Mouse (Mus musculus) neural tube, embryonic 15.5 days (tissue): ENCODE results near the gene Hist1h4f. TPM values are rescaled to one million over a fixed set of nuclear protein-coding genes. Genes with fewer than 3 reads are reported as not detected.

Source experiments
- microRNA-seq: library from miRNA; unstranded; fragments of <30 nt; microRNA quantifications from one replicate; pipeline ENCODE4, GENCODE M21; 2017
- polyA plus RNA-seq: library from polyadenylated mRNA; unstranded; fragments of >200 nt; fragmentation: Nextera tagmentation; extraction: Ambion mirVana; gene quantifications from 2 replicates; pipeline ENCODE4 v1.2.1, GENCODE M21; 2015

Gene Hist1h4f
- polyA plus RNA-seq, 1 experiment from 2014 or later = not detected

Small RNA genes within 50 kb of the gene (microRNA-seq; reads per million reads assigned to microRNA genes)
- not detected for gene Gm44297
- gene Gm44359 = not detected
- gene Gm44394 = not detected
- gene n-TStga1 = not detected

Other genes starting within 250 kb of the Hist1h4f start
- gene Zfp322a, start 182.4 kb downstream of the Hist1h4f start, polyA plus RNA-seq = 46.2 and 49.0 TPM in 2 replicates
- 9.3 and 10.3 TPM in 2 replicates for gene Abt1, start 127.8 kb downstream of the Hist1h4f start, polyA plus RNA-seq
- 0.15 TPM in 1 of 2 replicates, not detected in the other for gene Btn1a1, start 85.7 kb downstream of the Hist1h4f start, polyA plus RNA-seq
- gene Btn2a2, start 62.8 kb downstream of the Hist1h4f start, polyA plus RNA-seq = 0.14 and 0.22 TPM in 2 replicates
- gene Hist1h4h, start 20.6 kb downstream of the Hist1h4f start, polyA plus RNA-seq = 1.5 and 4.5 TPM in 2 replicates
- 0.77 TPM in 1 of 2 replicates, not detected in the other for gene Hist1h2af, start 17.7 kb downstream of the Hist1h4f start, polyA plus RNA-seq
- 0.51 and 0.64 TPM in 2 replicates for gene Hist1h3g, start 16.2 kb downstream of the Hist1h4f start, polyA plus RNA-seq
- gene Hist1h2bh, start 8.3 kb downstream of the Hist1h4f start, polyA plus RNA-seq = 0.22 and 0.51 TPM in 2 replicates
- gene Hist1h3f, start 7.6 kb downstream of the Hist1h4f start, polyA plus RNA-seq = not detected in 2 replicates
- 0.09 and 0.13 TPM in 2 replicates for gene Hist1h1d, start 1.6 kb upstream of the Hist1h4f start, polyA plus RNA-seq
- 1.1 and 1.7 TPM in 2 replicates for gene Hist1h3e, start 10.7 kb upstream of the Hist1h4f start, polyA plus RNA-seq
- gene Hist1h2ae, start 19.6 kb upstream of the Hist1h4f start, polyA plus RNA-seq = 12.5 and 25.5 TPM in 2 replicates
- 2.2 and 2.9 TPM in 2 replicates for gene Hist1h2bg, start 19.7 kb upstream of the Hist1h4f start, polyA plus RNA-seq
- gene Hist1h2bf, start 22.5 kb upstream of the Hist1h4f start, polyA plus RNA-seq = 2.7 TPM in 1 of 2 replicates, not detected in the other
- gene Hist1h2ad, start 22.7 kb upstream of the Hist1h4f start, polyA plus RNA-seq = 0.97 TPM in 1 of 2 replicates, not detected in the other
- 0.88 and 2.0 TPM in 2 replicates for gene Hist1h3d, start 24.1 kb upstream of the Hist1h4f start, polyA plus RNA-seq
- 31.8 and 54.1 TPM in 2 replicates for gene Hist1h4d, start 29.9 kb upstream of the Hist1h4f start, polyA plus RNA-seq
- 1.7 and 2.0 TPM in 2 replicates for gene Hist1h2be, start 69.5 kb upstream of the Hist1h4f start, polyA plus RNA-seq
- 4.3 and 7.0 TPM in 2 replicates for gene Hist1h1e, start 70.9 kb upstream of the Hist1h4f start, polyA plus RNA-seq
- 0.26 and 0.54 TPM in 2 replicates for gene Hist1h2ac, start 132.3 kb upstream of the Hist1h4f start, polyA plus RNA-seq
- 18.4 and 26.8 TPM in 2 replicates for gene Hist1h2bc, start 132.6 kb upstream of the Hist1h4f start, polyA plus RNA-seq
- not detected in 2 replicates for gene Hist1h1t, start 144.2 kb upstream of the Hist1h4f start, polyA plus RNA-seq
- gene Hist1h4c, start 146.8 kb upstream of the Hist1h4f start, polyA plus RNA-seq = 2.7 and 2.8 TPM in 2 replicates
- gene Hfe, start 159.2 kb upstream of the Hist1h4f start, polyA plus RNA-seq = 3.7 and 4.6 TPM in 2 replicates
- 7.4 and 13.8 TPM in 2 replicates for gene Hist1h1c, start 187.2 kb upstream of the Hist1h4f start, polyA plus RNA-seq
- gene Hist1h3c, start 194.0 kb upstream of the Hist1h4f start, polyA plus RNA-seq = 0.78 and 2.4 TPM in 2 replicates
- gene Hist1h2bb, start 195.1 kb upstream of the Hist1h4f start, polyA plus RNA-seq = 0.83 TPM in 1 of 2 replicates, not detected in the other
- 3.0 and 12.1 TPM in 2 replicates for gene Hist1h2ab, start 199.5 kb upstream of the Hist1h4f start, polyA plus RNA-seq
- 1.2 and 2.0 TPM in 2 replicates for gene Hist1h3b, start 200.6 kb upstream of the Hist1h4f start, polyA plus RNA-seq
- gene Hist1h4b, start 205.4 kb upstream of the Hist1h4f start, polyA plus RNA-seq = 1.0 and 2.6 TPM in 2 replicates
- not detected in 2 replicates for gene Hist1h4a, start 209.6 kb upstream of the Hist1h4f start, polyA plus RNA-seq
- 1.4 and 2.3 TPM in 2 replicates for gene Hist1h3a, start 210.7 kb upstream of the Hist1h4f start, polyA plus RNA-seq
- gene Hist1h1a, start 212.0 kb upstream of the Hist1h4f start, polyA plus RNA-seq = 0.44 and 0.60 TPM in 2 replicates
- 0.09 TPM in 1 of 2 replicates, not detected in the other for gene Trim38, start 218.3 kb upstream of the Hist1h4f start, polyA plus RNA-seq